Mouse (Mus musculus) c-Kit-positive CD71-negative TER-119-negative erythroid progenitor cells, embryonic 14.5 days (primary cell): ENCODE results near the gene 1110004F10Rik.
A peak's percentile ranks its signal among the peaks of the same experiment; 100 is the strongest.

ENCODE experiments used
- DNase-seq: peaks from one replicate; pipeline ENCODE4 v3.0.0-alpha.2; 2013; ENCODE audit warnings: low read depth

1110004F10Rik gene

DNA sequence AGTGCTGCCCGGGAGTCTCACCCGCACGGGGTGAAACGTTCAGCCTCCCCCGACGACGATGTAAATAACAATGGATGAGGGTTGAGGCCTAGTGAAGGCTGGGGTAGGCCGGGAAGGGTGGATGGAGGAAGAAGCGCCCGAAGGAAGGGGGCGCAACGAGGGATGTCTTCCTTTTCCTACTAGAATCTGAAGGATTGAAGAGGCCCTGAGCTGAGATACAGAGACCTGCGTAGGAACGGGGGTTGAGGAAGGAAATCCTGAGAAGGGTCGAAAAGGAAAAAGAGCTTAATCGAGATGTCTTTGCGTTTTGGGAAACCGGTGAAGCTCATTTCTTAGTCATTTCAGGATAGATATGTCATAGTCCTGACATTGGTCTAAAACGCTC is 54.3 kb downstream of the 1110004F10Rik start:
- DNase-seq, result peak; percentile 48

GRCm38 (mm10) chr7:116099952-116100528 is 60.8 kb downstream of the 1110004F10Rik start:
- no peak for DNase-seq

DNA sequence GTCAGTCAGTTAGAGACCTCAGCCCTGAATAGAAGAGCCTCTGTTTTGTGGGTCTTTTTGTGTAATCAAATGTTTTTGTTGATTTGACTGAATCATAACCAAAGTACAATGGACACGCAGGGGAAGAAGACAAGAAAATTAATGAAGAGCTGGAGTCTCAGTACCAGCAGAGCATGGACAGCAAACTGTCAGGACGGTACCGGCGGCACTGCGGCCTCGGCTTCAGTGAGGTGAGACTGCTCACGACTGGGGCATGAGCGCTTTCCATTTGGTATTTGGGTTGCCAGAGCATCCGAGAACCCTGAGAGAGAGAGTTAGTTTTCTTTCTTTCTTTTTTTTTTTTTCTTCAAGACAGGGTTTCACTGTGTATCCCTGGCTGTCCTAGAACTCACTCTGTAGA is 63.9 kb downstream of the 1110004F10Rik start:
- DNase-seq, result no peak

DNA sequence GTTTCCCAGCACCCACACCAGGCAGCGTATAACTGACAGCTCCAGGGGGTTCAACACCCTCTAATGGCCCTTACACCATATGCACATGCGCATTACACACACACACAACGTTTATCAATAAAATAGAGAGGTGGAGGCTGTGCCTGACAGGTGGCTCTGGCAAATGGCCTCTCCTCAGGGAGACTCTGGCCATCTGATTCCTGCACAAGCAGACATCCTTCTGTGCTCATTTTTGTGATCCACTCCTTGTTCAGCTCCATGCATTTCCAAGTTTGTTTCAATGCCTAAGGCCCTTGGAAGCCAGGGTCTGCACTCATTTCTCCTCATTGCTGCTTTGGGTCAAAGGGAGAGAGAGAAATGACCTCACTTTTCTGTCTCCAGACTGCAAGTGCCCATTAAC is 71.5 kb downstream of the 1110004F10Rik start:
- no peak for DNase-seq

DNA sequence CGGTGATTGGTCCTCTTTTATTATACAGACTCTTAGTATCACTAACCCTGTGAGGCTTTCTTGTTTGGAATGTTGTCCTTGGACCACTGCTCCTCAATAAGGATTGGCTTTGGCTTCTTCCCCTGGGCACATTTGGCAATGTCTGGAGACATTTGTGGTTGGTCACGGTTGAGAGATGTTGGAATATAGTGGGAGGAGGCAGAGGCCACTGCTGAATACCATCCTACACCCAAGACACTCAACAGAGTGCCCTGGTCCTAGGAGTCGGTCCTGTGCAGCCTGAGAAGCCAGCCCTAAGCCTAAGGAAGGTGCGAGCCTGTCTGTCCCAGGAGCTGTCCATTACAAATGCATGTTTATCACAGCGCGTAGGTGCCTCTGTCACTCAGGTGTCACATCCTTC is 72.3 kb downstream of the 1110004F10Rik start:
- DNase-seq, result no peak

GRCm38 (mm10) chr7:116115216-116115930 is 76.2 kb downstream of the 1110004F10Rik start:
- DNase-seq, result no peak

DNA sequence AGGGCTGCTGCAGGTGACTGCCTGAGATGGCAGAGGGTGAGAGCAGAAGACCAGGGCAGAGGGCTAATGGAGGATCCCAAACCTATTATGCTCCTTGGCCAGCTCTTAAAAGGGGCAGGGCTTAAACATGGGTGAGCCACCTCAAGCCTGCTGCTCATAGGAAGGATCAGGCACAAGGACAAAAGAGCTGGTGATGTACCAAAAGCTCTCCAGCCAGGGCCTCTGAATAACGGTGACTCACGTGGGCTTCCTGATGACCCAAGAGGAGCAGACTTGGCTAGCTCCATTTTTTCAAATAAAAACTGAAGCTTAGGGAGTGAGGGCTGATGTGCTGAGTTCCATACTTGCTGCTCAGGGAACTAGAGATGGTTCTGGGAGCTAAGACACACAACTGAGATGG is 76.8 kb downstream of the 1110004F10Rik start:
- no peak for DNase-seq

GRCm38 (mm10) chr7:116119306-116119857 is 80.2 kb downstream of the 1110004F10Rik start:
- DNase-seq, result no peak

- DNase-seq, result no peak
These were observed 81.5 kb downstream of the 1110004F10Rik start for GRCm38 (mm10) chr7:116120737-116121136.

- DNase-seq, result no peak
These were observed 82.0 kb downstream of the 1110004F10Rik start for GRCm38 (mm10) chr7:116121202-116121601.

GRCm38 (mm10) chr7:116122981-116123596 is 83.9 kb downstream of the 1110004F10Rik start:
- no peak for DNase-seq

- no peak for DNase-seq
These were observed 84.4 kb downstream of the 1110004F10Rik start for GRCm38 (mm10) chr7:116123597-116123985.

GRCm38 (mm10) chr7:116124057-116124456 is 84.9 kb downstream of the 1110004F10Rik start:
- DNase-seq, result no peak

DNA sequence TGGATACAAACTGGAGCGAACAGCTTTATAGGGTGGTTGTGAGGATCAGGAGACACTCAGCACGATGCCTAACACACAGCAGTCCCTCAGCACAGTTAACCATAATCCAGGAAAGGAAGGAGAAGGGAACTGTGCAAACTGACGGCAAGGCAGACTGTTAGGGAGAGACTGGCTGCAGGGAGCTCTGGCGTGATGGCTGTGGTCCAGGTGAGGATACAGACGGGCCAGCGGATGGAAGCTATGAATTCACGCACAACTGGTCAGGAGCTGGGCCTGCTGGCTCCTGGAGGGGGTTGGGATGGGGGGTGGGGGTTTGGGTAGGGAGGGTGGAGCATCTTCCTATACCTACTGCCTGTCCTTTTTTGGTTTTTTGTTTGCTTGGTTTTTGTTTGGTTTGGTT is 86.5 kb downstream of the 1110004F10Rik start:
- DNase-seq, result no peak

GRCm38 (mm10) chr7:116127052-116127451 is 87.9 kb downstream of the 1110004F10Rik start:
- no peak for DNase-seq

- DNase-seq, result no peak
These were observed 89.1 kb downstream of the 1110004F10Rik start for GRCm38 (mm10) chr7:116128286-116128685.

DNA sequence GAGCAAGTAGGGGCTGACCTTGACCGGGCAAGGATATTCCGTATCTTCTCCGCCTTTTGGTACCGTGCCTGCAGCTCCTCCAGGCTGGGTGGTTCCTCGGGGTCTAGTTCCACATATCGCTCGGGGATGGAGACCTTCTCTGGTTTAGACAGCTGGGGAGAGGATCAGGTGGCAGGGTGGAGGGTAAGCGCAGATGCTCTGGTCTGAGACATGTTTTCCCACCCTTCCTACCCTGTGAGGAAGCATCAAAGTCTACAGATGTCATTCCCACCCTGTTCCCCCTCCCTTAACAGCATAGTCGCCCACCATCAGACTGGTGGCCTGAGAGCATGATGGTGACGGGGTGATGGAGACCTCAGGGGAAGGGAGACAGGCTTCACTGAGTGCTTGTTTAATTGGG is 90.2 kb downstream of the 1110004F10Rik start:
- no peak for DNase-seq

DNA sequence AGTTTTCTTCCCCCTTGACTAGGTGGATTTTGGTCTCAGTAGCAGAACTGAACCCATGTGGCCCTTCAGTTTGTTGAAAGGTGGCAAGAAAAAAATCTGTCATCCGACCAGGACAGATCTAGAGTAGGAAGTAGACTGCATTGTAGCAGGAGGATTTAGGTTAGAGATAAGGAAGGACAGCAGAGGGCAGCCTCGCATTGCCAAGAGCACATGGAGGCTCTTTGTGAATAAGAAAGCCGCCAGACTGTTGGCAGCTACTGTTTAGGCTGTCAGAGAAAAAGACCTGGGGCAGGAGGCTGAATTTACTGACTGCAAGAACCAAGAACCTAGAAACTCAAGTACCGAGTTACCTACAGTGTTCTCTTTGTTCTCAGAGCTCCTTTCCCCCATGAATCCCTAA is 92.2 kb downstream of the 1110004F10Rik start:
- DNase-seq, result no peak

GRCm38 (mm10) chr7:116132078-116132477 is 92.9 kb downstream of the 1110004F10Rik start:
- DNase-seq, result peak; percentile 65

- no peak for DNase-seq
These were observed 95.5 kb downstream of the 1110004F10Rik start for GRCm38 (mm10) chr7:116134413-116135292.

DNA sequence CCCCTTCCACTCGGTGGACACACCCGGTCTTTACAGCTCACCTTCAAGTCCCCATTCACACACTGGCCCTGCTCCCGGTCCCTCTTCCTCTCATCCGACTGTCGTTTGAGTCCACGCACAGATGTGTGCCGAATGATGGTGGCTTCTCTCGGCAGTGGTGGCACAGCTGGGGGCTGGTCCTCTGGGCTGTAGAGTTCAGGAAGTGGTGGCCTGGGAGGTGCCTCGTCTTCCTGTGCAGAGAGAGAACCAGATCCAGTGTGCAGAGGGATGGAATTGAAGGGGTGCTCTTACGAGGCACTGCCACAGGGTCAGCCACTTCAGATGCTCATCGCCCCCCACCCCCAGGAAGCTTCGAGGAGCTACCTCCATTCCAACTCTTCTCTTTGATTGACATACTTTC is 98.0 kb downstream of the 1110004F10Rik start:
- no peak for DNase-seq

DNA sequence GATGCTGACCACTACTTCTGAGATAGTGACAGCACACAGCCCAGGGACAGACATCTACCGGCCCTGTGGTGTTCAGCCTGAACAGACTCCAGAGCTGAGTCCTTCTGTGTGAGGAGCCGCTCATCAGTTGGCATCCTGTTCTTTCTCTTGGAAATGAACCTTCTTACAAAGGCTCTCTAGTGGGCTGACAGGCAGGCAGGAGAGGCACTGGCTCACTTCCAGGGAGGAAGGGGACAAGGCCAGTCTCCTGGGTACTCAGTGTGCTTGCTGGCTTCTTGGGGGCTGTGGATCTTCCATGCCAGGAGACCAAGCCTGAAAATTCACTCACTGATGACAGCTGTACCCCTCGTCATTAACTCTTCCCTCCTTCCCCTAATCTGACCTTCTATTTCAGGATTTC is 98.5 kb downstream of the 1110004F10Rik start:
- no peak for DNase-seq
